Mouse (Mus musculus) layer of hippocampus, adult 9-10 months (tissue): ENCODE results near the gene Ampd2.

Experiments
- DNase-seq: peaks from one replicate; pipeline ENCODE4 v3.0.0; 2022; ENCODE audit warnings: low spot score

The Ampd2 gene

GRCm38 (mm10) chr3:108086470-108086979 lies at the start of gene Ampd2:
TSS of gene Ampd2 (minus strand) at chr3:108086651.
- no peak for DNase-seq

GRCm38 (mm10) chr3:108134701-108135100 lies 48.2 kb upstream of the Ampd2 start:
- DNase-seq, result no peak

- no peak for DNase-seq
Observed at GRCm38 (mm10) chr3:108132484-108132883, 46.0 kb upstream of the Ampd2 start.

GRCm38 (mm10) chr3:108131821-108132220 lies 45.4 kb upstream of the Ampd2 start:
- no peak for DNase-seq

- no peak for DNase-seq
Observed at GRCm38 (mm10) chr3:108131216-108131615, 44.8 kb upstream of the Ampd2 start.

- DNase-seq, result no peak
Observed at GRCm38 (mm10) chr3:108129804-108130203, 43.4 kb upstream of the Ampd2 start.

- DNase-seq, result no peak
Observed at GRCm38 (mm10) chr3:108129367-108129766, 42.9 kb upstream of the Ampd2 start.

- DNase-seq, result no peak
Observed at GRCm38 (mm10) chr3:108128520-108128919, 42.1 kb upstream of the Ampd2 start.

- no peak for DNase-seq
Observed at GRCm38 (mm10) chr3:108126327-108126726, 39.9 kb upstream of the Ampd2 start.

GRCm38 (mm10) chr3:108124131-108124530 lies 37.7 kb upstream of the Ampd2 start:
- no peak for DNase-seq

GRCm38 (mm10) chr3:108123242-108123641 lies 36.8 kb upstream of the Ampd2 start:
- no peak for DNase-seq

- no peak for DNase-seq
Observed at GRCm38 (mm10) chr3:108121101-108121500, 34.6 kb upstream of the Ampd2 start.

- no peak for DNase-seq
Observed at GRCm38 (mm10) chr3:108117465-108117864, 31.0 kb upstream of the Ampd2 start.

- no peak for DNase-seq
Observed at GRCm38 (mm10) chr3:108113591-108114289, 27.3 kb upstream of the Ampd2 start.

- DNase-seq, result no peak
Observed at GRCm38 (mm10) chr3:108112666-108113065, 26.2 kb upstream of the Ampd2 start.

- no peak for DNase-seq
Observed at GRCm38 (mm10) chr3:108112246-108112645, 25.8 kb upstream of the Ampd2 start.

GRCm38 (mm10) chr3:108111320-108111719 lies 24.9 kb upstream of the Ampd2 start:
- DNase-seq, result no peak

- no peak for DNase-seq
Observed at GRCm38 (mm10) chr3:108105281-108105680, 18.8 kb upstream of the Ampd2 start.

GRCm38 (mm10) chr3:108102075-108102474 lies 15.6 kb upstream of the Ampd2 start:
- no peak for DNase-seq

- DNase-seq, result no peak
Observed at GRCm38 (mm10) chr3:108101594-108101993, 15.1 kb upstream of the Ampd2 start.

- DNase-seq, result no peak
Observed at GRCm38 (mm10) chr3:108098316-108098715, 11.9 kb upstream of the Ampd2 start.

- no peak for DNase-seq
Observed at GRCm38 (mm10) chr3:108097656-108098055, 11.2 kb upstream of the Ampd2 start.

GRCm38 (mm10) chr3:108096726-108097125 lies 10.3 kb upstream of the Ampd2 start:
- no peak for DNase-seq

GRCm38 (mm10) chr3:108096226-108096625 lies 9.8 kb upstream of the Ampd2 start:
- DNase-seq, result no peak
